Mouse (Mus musculus): ENCODE measurements around the gene Adssl1.

The Adssl1 gene

GRCm38 (mm10) chr12:112653157-112653824, 33.4 kb downstream of the Adssl1 start:
- peak; percentile 76 to 84 for DNase-seq (ENCODE audit: low spot score in 2 of 2)

GRCm38 (mm10) chr12:112654076-112654475, 34.2 kb downstream of the Adssl1 start:
- no peak for DNase-seq (ENCODE audit: low spot score in 2 of 2)

DNA sequence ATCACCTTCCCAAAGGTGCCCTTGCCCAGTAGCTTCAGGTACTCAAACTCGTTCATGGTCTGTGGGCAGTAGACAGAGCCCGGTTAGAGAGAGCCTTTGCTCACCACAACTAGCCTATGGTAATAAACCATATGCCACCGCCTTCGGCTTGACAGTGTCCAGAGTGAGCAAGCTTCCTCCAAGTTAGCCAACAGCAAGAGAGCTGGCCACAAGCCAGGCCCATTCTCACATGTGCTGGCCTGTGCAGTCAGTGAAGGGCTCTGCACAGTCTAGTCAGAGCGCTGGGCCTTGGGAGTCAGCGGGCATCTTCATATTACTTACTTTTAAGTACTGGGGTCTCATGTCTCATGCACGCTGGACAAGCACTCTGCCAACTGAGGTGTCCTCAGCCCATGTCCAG, 38.8 kb downstream of the Adssl1 start:
- DNase-seq (ENCODE audit: low spot score in 2 of 2) = peak in 1 of 2 experiments; percentile 57

- DNase-seq (ENCODE audit: low spot score in 2 of 2) = peak; percentile 46 to 67
These were observed 39.3 kb downstream of the Adssl1 start for GRCm38 (mm10) chr12:112659109-112659508.

DNA sequence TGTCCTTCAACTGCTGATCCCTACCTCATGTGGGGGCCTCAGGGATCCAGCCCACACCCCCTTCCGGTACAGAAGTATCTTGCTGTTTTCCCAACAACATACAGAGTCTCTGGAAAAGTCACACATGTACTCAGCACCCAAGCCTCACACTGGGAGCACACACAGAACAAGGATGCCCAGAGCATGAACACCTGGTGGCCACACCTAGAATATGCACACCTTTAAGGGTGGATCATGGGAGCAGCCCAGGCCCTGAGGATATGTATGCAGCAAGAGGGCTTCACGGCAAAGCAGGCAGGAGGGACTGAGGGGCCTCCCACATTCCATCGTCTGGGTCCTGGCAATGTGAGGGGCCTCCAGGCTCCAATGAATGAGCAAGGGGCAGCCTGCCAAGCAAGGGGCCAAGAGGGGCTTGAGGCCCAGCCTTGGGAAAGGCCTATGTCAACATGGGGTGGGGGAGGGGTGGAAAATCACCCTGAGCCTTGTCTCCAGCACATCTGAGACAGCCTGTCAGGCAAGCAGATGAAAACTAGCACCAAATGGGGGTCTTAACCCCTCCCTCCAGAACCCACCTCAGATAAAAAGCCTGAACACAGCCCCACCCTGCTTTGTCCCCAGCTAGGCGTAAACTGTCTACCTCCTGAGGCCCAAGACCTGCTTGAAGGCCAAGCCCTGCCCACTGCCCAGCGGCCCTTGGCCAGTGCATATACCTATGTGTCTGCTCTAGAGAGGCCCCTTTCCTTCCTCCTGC, 40.9 kb downstream of the Adssl1 start:
- no peak for DNase-seq (ENCODE audit: low spot score in 2 of 2)

- no peak for DNase-seq (ENCODE audit: low spot score in 2 of 2)
These were observed 41.4 kb downstream of the Adssl1 start for GRCm38 (mm10) chr12:112661327-112661605.

DNA sequence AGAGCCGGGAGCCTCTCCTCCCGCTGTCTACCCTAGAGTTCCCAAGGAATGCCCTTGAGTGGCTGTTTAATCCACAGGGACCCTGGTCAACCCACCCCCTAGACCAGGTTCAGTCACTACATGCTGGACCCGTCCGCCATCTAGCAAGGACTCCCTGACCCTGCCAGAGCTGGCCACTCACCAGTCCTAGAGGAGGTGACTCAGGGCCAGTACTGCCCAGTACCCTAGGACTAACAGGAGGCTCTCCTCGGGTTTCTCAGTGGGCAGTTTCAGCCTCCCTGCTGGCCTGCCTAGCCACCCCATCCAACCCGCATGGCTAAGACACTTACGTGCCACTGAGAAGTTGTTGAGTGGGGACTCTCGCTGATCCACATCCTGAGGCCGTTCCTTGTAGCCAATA, 42.0 kb downstream of the Adssl1 start:
- DNase-seq (ENCODE audit: low spot score in 2 of 2) = no peak

DNA sequence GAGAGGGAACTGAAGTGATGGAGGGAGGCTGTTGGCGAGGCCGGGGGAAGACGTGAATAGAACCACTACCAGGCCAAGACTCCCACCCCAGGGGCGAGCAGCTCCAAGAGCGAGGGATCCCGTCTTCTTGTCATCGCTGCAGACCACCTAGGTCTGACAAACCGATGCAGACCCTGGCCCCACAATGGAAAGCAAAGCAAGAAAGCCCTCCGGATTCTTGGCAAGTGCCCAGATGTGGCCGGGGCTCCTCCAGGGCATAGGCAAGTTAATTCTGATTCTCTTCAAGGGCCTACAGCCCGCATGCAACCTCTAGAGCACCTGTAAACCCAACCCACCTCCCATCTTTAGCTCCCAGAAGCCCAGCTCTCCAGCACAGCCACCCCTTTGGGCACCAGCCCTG, 43.5 kb downstream of the Adssl1 start:
- no peak for DNase-seq (ENCODE audit: low spot score in 2 of 2)

GRCm38 (mm10) chr12:112663716-112664115, 43.9 kb downstream of the Adssl1 start:
- no peak for DNase-seq (ENCODE audit: low spot score in 2 of 2)

- no peak for DNase-seq (ENCODE audit: low spot score in 2 of 2)
These were observed 44.3 kb downstream of the Adssl1 start for GRCm38 (mm10) chr12:112664124-112664523.

DNA sequence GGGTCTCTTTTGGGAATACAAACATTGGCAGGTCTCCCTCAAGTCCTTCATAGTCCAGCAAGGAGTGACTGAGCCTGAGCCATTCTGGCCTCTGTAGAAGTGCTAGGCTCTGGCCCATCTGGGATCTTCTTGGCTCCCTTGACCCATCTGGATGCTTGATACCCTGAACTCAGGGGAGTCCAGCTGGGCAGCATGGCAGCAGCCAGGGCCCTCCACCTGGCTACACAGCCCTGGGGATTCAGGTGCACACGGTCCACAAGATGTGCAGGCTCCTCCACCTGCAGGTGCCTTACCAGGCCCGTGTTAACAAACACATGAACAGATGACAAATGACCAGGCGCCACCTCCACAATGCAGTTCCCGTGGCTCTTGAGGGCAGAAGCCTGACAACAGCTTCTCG, 44.8 kb downstream of the Adssl1 start:
- no peak for DNase-seq (ENCODE audit: low spot score in 2 of 2)

DNA sequence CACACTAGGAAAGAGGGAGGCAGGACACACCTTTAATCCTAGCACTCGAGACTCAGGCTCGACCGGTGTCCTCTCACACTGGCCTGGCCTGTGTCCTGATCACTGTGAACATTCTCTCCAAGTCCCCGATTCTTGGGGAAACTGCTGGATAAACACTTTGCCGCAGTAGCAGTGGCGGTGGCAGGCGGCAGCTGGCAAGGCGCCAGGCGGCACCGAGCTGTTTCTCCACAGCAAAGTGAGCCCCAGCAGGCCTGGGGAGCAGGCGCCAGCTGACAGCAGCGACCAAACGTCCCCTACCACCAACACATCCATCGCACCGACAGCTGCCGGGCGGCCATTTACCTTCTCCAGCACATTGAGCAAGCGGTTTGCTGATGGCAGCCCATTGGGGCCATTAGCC, 45.6 kb downstream of the Adssl1 start:
- peak; percentile 28 to 63 for DNase-seq (ENCODE audit: low spot score in 2 of 2)

GRCm38 (mm10) chr12:112665881-112666544, 46.2 kb downstream of the Adssl1 start:
- DNase-seq (ENCODE audit: low spot score in 2 of 2) = no peak

DNA sequence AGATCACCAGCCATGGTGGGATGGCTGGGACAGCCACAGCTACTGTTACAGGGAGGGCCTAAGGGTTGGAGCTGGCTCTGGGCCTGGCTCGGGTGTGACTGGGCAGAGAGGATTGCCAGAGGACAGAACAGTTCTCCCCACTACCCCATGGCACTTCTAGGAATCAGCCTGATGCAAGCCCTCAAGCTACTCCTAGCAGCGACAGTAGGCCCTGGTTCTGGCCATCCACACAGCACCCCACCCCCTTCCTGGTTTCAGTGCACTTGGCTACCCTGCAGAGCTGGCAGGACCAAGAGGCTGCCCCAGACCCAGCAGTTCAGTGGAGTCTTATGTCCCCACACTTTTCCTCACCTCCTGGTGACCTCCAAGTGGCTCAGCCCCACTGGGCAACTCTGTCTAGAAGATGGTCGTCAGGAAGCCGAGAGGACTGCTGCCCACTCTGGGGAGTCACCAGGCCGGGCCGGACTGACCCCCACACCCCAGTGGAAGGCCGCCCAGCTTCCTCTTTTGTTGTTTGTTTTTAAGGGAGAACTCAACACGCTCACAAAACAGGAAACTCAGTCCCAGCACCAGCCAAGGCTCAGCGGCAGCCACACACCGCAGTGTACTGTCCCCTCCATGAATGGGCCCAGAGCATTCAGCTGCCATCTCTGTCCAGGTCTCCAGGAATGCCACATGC, 47.9 kb downstream of the Adssl1 start:
- DNase-seq (ENCODE audit: low spot score in 2 of 2) = peak in 1 of 2 experiments; percentile 54

DNA sequence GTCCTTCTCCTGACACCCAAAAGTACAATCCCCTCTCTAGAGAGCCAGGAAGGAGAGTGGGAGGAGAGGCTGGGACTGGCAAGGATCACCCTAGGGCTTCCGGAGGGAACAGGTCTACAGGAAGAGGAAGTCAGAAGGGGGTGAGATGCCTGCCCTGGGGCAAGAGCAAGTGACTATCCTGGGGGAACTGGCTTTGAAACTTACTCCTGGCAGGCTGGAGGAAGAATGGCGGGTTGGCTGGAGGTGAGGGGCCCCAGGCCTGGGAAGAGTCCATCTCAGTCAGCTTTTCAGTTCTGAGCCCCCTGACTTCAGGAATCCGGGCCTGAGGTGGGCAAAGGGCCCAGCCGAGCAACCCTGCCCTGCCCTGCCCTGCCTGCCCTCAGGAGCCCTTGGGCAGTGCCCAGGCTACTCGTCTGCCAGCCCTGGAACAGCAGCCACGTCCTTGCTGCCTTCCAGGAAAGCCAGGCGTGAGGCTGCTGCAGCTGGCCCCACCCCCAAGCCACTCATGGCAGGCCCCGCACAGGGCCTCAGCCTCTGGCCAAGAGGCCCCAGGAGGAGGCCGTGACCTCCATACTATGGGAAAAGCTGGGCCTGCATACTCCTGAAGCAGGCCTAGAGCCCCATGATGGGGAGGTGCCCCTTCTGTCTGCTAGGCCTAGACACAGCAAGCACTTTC, 51.0 kb downstream of the Adssl1 start:
- DNase-seq (ENCODE audit: low spot score in 2 of 2) = peak in 1 of 2 experiments; percentile 62

GRCm38 (mm10) chr12:112671891-112672290, 52.0 kb downstream of the Adssl1 start:
- no peak for DNase-seq (ENCODE audit: low spot score in 2 of 2)

GRCm38 (mm10) chr12:112672744-112673575, 53.1 kb downstream of the Adssl1 start:
- peak in 1 of 2 experiments; percentile 39 for DNase-seq (ENCODE audit: low spot score in 2 of 2)

GRCm38 (mm10) chr12:112673576-112674091, 53.8 kb downstream of the Adssl1 start:
- peak in 1 of 2 experiments; percentile 26 for DNase-seq (ENCODE audit: low spot score in 2 of 2)

- peak; percentile 59 to 65 for DNase-seq (ENCODE audit: low spot score in 2 of 2)
These were observed 54.5 kb downstream of the Adssl1 start, which contains the start of gene Akt1 for GRCm38 (mm10) chr12:112674132-112675011. Gene Akt1 (minus strand): TSS chr12:112674884.
